Mouse (Mus musculus) monocyte, adult 5-6 weeks (primary cell): Measurements from ENCODE around the gene Syn2. TPM values are rescaled to one million over a fixed set of nuclear protein-coding genes. Genes with fewer than 3 reads are reported as not detected.
"Not testable (repeated sequence)": the region's sequence is repeated elsewhere in the genome, so short reads cannot be mapped to it uniquely, and the experiment has no call there.

Experiments
- ATAC-seq: fragments of 153-309, 156-312 bp; replicated peaks from 2 replicates; pipeline ENCODE4 v1.8.0; 2017; ENCODE audit warnings: mild to moderate bottlenecking; ENCODE audit not compliant: low TSS enrichment, insufficient number of reproducible peaks, severe bottlenecking, poor library complexity, low FRiP score
- total RNA-seq: library from RNA; stranded (forward); fragments of 200-1000, 200-491, 200-594 nt; gene quantifications from 3 replicates; pipeline ENCODE4 v1.2.3, GENCODE M21; 2017

Syn2 gene
- total RNA-seq, 1 experiment from 2014 or later = not detected

GRCm38 (mm10) chr6:115238031-115239027 lies 103.6 kb downstream of the Syn2 start:
- no peak for ATAC-seq

GRCm38 (mm10) chr6:115239335-115239734 lies 104.6 kb downstream of the Syn2 start:
- ATAC-seq = no peak

- ATAC-seq = not testable (repeated sequence)
Measured at GRCm38 (mm10) chr6:115240431-115240830, 105.7 kb downstream of the Syn2 start.

GRCm38 (mm10) chr6:115241131-115241699 lies 106.5 kb downstream of the Syn2 start:
- no peak for ATAC-seq

GRCm38 (mm10) chr6:115241939-115242338 lies 107.2 kb downstream of the Syn2 start:
- ATAC-seq = no peak

- no peak for ATAC-seq
Measured at GRCm38 (mm10) chr6:115244222-115244621, 109.5 kb downstream of the Syn2 start.

- ATAC-seq = no peak
Measured at GRCm38 (mm10) chr6:115245500-115246058, 110.9 kb downstream of the Syn2 start.

- ATAC-seq = no peak
Measured at GRCm38 (mm10) chr6:115251531-115251985, 116.9 kb downstream of the Syn2 start.

- ATAC-seq = no peak
Measured at GRCm38 (mm10) chr6:115252099-115252873, 117.6 kb downstream of the Syn2 start, which contains the start of gene Timp4. Gene Timp4 (minus strand): TSS chr6:115252205.

GRCm38 (mm10) chr6:115255171-115255570 lies 120.5 kb downstream of the Syn2 start:
- ATAC-seq = no peak

- ATAC-seq = no peak
Measured at GRCm38 (mm10) chr6:115260507-115260906, 125.8 kb downstream of the Syn2 start.

- ATAC-seq = no peak
Measured at GRCm38 (mm10) chr6:115266791-115267190, 132.1 kb downstream of the Syn2 start.

- peak; percentile 79 for ATAC-seq
Measured at GRCm38 (mm10) chr6:115267916-115268315, 133.2 kb downstream of the Syn2 start.

- no peak for ATAC-seq
Measured at GRCm38 (mm10) chr6:115268551-115269385, 134.1 kb downstream of the Syn2 start.

- ATAC-seq = no peak
Measured at GRCm38 (mm10) chr6:115269561-115269960, 134.9 kb downstream of the Syn2 start.

- ATAC-seq = no peak
Measured at GRCm38 (mm10) chr6:115270085-115270484, 135.4 kb downstream of the Syn2 start.

- no peak for ATAC-seq
Measured at GRCm38 (mm10) chr6:115271326-115271725, 136.6 kb downstream of the Syn2 start.

GRCm38 (mm10) chr6:115271866-115272271 lies 137.2 kb downstream of the Syn2 start:
- no peak for ATAC-seq
